Mouse (Mus musculus) E14TG2a.4 (cell line): Measurements from ENCODE around the gene Mlip.

Experiments
- CTCF ChIP-seq: conservative IDR thresholded peaks from 2 replicates; pipeline ENCODE4 v1.5.1; 2014; ENCODE audit warnings: low read length
- POU5F1 ChIP-seq: IDR thresholded peaks from 2 replicates; pipeline ENCODE4 v1.6.1; 2014; ENCODE audit warnings: low read length, borderline replicate concordance

GRCm38 (mm10) chr9:77265268-77266017 lies 87.3 kb downstream of the Mlip start:
- no peak for TF ChIP-seq CTCF
- no peak for TF ChIP-seq POU5F1
